Mouse (Mus musculus): Measurements from ENCODE around the gene Ednra. TPM values are rescaled to one million over a fixed set of nuclear protein-coding genes. Genes with fewer than 3 reads are reported as not detected.

The Ednra gene
- polyA plus RNA-seq, 1 experiment, result not detected

GRCm38 (mm10) chr8:77737327-77737726 lies 13.1 kb upstream of the Ednra start:
- TF ChIP-seq GATA1 (IDR thresholded peaks at IDR 0.05; ENCODE audit: low read length), result no peak

GRCm38 (mm10) chr8:77733792-77734191 lies 9.5 kb upstream of the Ednra start:
- no peak for TF ChIP-seq GATA1 (IDR thresholded peaks at IDR 0.05; ENCODE audit: low read length)

DNA sequence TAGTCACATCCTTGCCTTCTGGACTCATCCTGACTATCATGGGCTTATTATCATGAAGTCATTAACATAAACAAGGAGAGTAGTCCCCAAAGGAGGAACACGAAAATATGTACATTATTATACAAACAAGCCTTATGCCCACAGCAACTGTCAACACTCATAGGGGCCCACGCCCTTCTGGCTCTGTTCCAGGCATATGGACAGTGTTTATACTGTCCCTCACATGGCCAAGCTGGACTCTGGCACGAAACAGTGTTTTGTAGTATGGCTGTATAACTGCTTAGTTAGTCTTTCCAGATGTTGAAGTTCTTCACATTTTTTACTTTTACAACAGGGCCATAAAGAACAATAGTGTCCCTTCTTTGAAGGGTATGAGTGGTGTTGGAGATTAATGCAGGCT lies 8.7 kb upstream of the Ednra start:
- no peak for TF ChIP-seq GATA1 (IDR thresholded peaks at IDR 0.05; ENCODE audit: low read length)

- TF ChIP-seq GATA1 (IDR thresholded peaks at IDR 0.05; ENCODE audit: low read length), result no peak
Observed at GRCm38 (mm10) chr8:77725406-77725805, 1.1 kb upstream of the Ednra start.

GRCm38 (mm10) chr8:77723534-77724045 lies 674 bp downstream of the Ednra start:
- no peak for TF ChIP-seq GATA1 (IDR thresholded peaks at IDR 0.05; ENCODE audit: low read length)

DNA sequence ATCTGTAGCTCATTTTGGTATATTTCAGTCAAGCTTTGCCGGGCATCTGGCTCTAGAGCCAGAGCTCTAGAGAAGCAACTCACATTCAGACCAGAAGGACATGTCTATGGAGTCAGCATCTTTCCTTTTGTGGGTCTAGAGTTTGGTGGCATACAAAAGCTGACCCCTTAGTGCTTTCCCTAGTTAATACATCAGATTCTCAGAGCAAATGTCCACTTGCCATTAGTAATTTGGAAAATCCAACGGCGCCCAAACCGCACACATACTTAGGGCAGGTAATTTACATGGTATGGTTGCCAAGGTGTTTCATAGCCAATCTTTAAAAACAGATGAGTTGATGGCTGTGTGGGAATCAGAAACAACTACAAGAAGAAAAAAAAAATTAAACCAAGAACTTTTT lies 1.2 kb downstream of the Ednra start:
- no peak for TF ChIP-seq GATA1 (IDR thresholded peaks at IDR 0.05; ENCODE audit: low read length)

DNA sequence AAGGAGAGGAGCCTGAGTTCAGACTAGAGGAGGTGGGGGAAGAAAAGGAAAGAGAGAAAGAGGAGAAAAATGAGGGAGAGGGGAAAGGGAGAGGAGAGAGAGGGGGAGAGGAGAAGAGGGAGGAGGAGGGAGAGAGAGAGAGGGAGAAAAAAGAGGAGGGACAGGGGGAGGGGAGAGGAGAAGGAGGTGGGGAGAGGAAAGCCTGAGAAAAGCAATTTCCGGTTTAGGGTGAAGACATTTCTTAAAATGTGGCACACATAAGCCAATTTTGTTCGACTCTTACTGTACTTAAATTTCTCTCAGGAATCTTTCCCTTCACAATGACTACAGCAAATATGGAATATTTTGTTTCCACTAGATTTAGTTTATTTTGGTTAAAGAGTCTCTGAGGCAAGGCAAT lies 5.3 kb downstream of the Ednra start:
- no peak for TF ChIP-seq GATA1 (IDR thresholded peaks at IDR 0.05; ENCODE audit: low read length)

GRCm38 (mm10) chr8:77717036-77717435 lies 7.2 kb downstream of the Ednra start:
- no peak for TF ChIP-seq GATA1 (IDR thresholded peaks at IDR 0.05; ENCODE audit: low read length)

- no peak for TF ChIP-seq GATA1 (IDR thresholded peaks at IDR 0.05; ENCODE audit: low read length)
Observed at GRCm38 (mm10) chr8:77714455-77714854, 9.8 kb downstream of the Ednra start.

DNA sequence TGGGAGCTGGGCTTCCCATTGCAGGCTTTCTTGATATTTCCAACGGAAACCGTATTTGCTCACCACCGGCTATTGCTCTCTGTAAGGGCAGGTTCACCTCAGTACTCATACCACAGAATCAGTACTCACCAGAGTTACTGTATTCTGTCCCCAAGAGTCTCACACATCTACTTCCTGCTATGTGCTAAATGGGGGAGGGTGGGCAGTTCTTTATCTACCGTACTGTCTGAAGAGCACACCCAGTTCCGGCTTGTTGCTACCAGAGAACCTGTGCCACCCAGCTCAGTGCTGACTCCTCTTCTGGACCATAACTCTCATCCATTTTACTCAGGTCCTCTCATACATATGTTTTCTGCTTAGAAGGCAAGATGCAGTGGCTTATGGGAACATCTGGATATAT lies 10.6 kb downstream of the Ednra start:
- TF ChIP-seq GATA1 (IDR thresholded peaks at IDR 0.05; ENCODE audit: low read length), result no peak

GRCm38 (mm10) chr8:77704768-77705167 lies 19.5 kb downstream of the Ednra start:
- no peak for TF ChIP-seq GATA1 (IDR thresholded peaks at IDR 0.05; ENCODE audit: low read length)

DNA sequence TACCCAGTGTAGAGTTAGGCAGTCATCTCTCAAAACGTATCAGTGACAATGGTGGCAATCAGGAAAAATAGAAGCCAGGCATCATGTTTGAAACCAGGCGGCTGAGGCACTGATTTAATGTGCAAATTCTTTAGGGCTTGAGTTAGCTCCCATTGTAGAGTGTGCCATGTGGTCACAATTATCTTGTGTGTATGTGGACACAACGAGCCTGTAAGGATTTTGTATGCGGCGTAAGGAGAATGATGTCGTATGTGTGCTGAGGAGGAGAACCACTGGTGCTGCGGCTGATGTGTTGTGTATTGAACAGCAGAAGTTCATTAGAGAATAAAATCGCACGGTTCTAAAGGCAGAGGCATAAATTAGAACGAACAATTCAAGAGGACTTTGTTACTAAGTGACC lies 26.2 kb downstream of the Ednra start:
- TF ChIP-seq GATA1 (IDR thresholded peaks at IDR 0.05; ENCODE audit: low read length), result no peak

DNA sequence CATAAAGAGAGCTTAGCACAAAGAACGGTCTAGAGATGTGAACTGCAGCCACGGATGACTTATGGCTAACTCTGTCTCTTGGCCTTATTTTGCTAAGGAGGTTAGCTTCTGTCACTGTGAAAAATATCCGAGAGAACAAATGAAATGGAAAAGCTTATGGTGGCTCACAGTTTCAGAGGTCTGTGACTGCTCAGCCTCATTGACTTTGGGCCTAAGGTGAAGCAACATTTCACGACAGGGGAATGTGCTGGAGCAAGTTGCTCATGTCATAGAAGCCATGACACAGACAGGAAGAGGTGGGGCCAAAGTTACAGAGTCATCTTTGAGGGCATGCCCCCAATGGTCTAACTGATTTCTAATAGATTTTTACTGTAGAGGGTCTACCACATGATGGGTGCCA lies 28.1 kb downstream of the Ednra start:
- TF ChIP-seq GATA1 (IDR thresholded peaks at IDR 0.05; ENCODE audit: low read length), result no peak

DNA sequence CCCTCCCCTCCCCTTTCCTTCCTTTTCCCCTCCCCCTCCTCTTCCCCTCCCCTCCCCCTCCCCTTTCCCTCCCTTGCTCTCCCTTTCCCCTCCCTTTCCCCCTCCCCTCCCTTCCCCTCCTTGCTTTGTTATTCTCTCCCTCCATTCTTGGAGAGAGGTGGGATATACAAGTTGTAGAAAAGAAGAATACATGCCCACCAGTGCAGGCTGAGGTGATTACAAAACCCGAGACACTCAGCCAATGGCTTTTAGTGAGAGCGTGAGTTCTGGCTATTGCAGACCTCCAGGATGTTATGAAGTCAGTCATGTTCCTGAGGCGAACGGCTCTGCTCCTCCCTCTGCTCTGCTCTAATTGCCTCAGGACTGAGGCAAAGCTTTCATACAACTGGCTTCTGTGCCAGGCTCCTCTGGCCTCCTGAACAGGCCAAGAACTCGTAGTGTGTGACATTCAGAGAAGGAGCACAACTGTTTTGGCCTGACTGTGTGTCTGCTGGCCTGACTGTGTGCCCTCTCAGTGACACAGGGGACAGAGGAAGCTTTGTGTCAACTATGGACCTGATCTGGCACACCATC lies 28.7 kb downstream of the Ednra start:
- TF ChIP-seq GATA1 (IDR thresholded peaks at IDR 0.05; ENCODE audit: low read length), result no peak

DNA sequence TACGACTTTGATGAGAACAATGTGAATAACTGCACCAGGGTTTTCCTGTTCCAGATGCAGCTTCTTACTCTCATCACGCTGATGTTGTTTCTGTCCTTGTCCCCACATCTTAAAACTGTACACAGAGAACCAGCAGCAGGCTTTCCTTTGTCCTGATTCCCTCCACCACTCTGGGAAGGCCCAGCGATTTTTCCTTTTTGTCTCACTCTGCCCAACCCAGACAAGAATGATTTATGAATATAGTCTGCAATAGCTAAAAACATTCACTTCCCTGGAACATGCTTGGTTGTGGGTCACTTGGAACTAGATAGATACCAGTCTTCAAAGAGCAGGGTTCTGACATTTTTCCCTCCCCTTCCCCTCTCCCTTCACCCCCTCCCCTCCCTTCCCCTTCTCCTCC lies 29.2 kb downstream of the Ednra start:
- no peak for TF ChIP-seq GATA1 (IDR thresholded peaks at IDR 0.05; ENCODE audit: low read length)

GRCm38 (mm10) chr8:77694588-77694987 lies 29.7 kb downstream of the Ednra start:
- TF ChIP-seq GATA1 (IDR thresholded peaks at IDR 0.05; ENCODE audit: low read length), result no peak

DNA sequence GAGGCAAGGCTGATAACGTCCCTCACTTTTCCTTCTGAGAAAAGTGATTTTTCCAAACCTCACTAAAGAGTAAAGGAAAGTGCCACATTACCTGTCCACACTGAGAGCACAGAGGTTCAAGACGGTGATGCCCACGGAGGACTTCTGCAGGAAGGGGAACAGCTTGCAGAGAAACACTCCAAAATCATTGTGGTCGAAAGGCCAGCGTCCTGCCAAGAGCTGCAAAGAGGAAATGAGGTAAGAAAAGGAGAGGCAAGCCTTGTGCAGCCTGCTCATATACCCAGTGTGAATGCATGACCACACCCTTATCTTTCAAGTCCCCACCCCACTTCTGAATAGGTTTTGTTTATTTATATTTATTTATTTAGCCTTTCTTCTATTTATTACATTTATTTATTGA lies 35.3 kb downstream of the Ednra start:
- no peak for TF ChIP-seq GATA1 (IDR thresholded peaks at IDR 0.05; ENCODE audit: low read length)

GRCm38 (mm10) chr8:77684372-77684771 lies 39.9 kb downstream of the Ednra start:
- no peak for TF ChIP-seq GATA1 (IDR thresholded peaks at IDR 0.05; ENCODE audit: low read length)
